Mouse (Mus musculus): ENCODE results near the gene Med23.

The Med23 gene

DNA sequence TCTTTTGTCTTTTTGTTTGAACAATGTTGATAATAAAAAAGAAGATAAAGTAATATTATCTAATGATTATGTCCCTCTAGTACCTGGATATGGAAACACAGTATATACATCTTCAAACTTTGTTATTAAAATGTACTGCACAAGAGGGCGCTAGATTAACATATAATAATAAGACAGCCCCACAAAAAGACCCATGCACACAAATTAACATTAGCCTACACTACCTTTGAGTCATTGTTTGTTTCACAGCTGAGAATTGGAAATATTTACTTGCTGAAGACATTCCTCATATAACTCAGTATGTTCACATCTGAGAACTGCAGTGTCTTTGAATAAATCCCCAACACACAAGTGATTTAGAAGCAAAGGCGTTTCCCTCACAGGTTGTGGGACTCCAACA, 91.3 kb downstream of the Med23 start:
- no peak for DNase-seq (ENCODE audit: low spot score in 2 of 2)

DNA sequence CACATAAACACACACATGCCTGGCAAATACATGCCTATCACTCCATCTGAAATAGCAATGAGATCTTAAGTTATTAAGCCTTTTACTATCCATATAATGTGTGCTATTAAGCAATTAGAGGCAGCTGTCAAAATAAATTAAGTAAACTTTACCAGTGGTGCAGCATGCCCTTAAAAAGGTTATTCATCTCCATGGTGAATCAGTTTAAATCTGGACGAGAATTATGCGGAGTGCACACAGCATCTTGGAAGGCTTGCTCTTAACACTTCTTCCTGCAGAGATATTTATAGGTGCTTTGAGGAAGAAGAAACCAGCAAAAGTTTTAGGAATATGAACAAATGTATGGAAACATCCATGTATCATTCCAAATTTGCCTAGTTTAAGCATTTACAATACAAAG, 92.1 kb downstream of the Med23 start:
- no peak for DNase-seq (ENCODE audit: low spot score in 2 of 2)
